Mouse (Mus musculus) stomach, postnatal 0 days (tissue): Measurements from ENCODE around the gene Gm3573. TPM values are rescaled to one million over a fixed set of nuclear protein-coding genes. Genes with fewer than 3 reads are reported as not detected.
"Not testable (repeated sequence)": the region's sequence is repeated elsewhere in the genome, so short reads cannot be mapped to it uniquely, and the experiment has no call there.

Experiments
- ATAC-seq: fragments of 200-750 bp; cut with Nextera tagmentation; 2 replicates; pipeline ENCODE4 v1.8.0; 2017; ENCODE audit not compliant: low FRiP score, low TSS enrichment
- DNase-seq: peaks from one replicate; pipeline ENCODE4 v3.0.0-alpha.2; 2016; ENCODE audit warnings: low spot score
- H3K27ac ChIP-seq: fragments of 300-500 bp; sonication (generic); replicated peaks from 2 replicates; pipeline ENCODE4 v1.5.1; 2014; ENCODE audit warnings: mild to moderate bottlenecking, control low read depth
- H3K27me3 ChIP-seq: fragments of 300-500 bp; sonication (generic); 2 replicates; pipeline ENCODE4 v1.6.1; 2014; ENCODE audit warnings: low read length; ENCODE audit not compliant: control insufficient read depth, insufficient read depth
- H3K36me3 ChIP-seq: fragments of 300-500 bp; sonication (generic); 2 replicates; pipeline ENCODE4 v1.6.1; 2014; ENCODE audit warnings: low read length, mixed read lengths; ENCODE audit not compliant: control insufficient read depth, insufficient read depth
- H3K4me1 ChIP-seq: fragments of 300-500 bp; sonication (generic); replicated peaks from 2 replicates; pipeline ENCODE4 v1.6.1; 2014; ENCODE audit warnings: antibody characterized with exemption; ENCODE audit not compliant: control insufficient read depth, insufficient read depth
- H3K4me2 ChIP-seq: fragments of 300-500 bp; sonication (generic); replicated peaks from 2 replicates; pipeline ENCODE4 v1.6.1; 2014; ENCODE audit warnings: low read depth, mild to moderate bottlenecking, control low read depth, moderate library complexity
- H3K4me3 ChIP-seq: fragments of 300-500 bp; sonication (generic); 2 replicates; pipeline ENCODE4 v1.5.1; 2014; ENCODE audit warnings: low read depth, low read length, control low read depth
- H3K9ac ChIP-seq: fragments of 300-500 bp; sonication (generic); 2 replicates; pipeline ENCODE4 v1.6.1; 2014; ENCODE audit warnings: mild to moderate bottlenecking, low read length, control low read depth, mixed read lengths
- H3K9me3 ChIP-seq: fragments of 300-500 bp; sonication (generic); 2 replicates; pipeline ENCODE4 v1.6.1; 2016; ENCODE audit warnings: low read length; ENCODE audit not compliant: control insufficient read depth
- WGBS: fragments of 180-500 bp; shearing (Covaris S2); extraction: QIAGEN DNeasy Blood & Tissue Kit; methylation state at CpG from one replicate; pipeline ENCODE4 v1.1.7; 2014; 5-methylcytosine and 5-hydroxymethylcytosine counted together
- polyA plus RNA-seq: library from polyadenylated mRNA; unstranded; fragments of >200 nt; fragmentation: Nextera tagmentation; extraction: Ambion mirVana; gene quantifications from 2 replicates; pipeline ENCODE4 v1.2.1, GENCODE M21; 2015

Gm3573 gene
- not detected in 2 replicates for polyA plus RNA-seq

- no CpG with 5 or more reads among the region's 1 CpGs for WGBS
- not testable (repeated sequence) for H3K27me3 ChIP-seq
Measured at GRCm38 (mm10) chr14:42190691-42191090, at the start of gene Gm3573. Gene Gm3573, minus strand, starts transcription at chr14:42190791.

GRCm38 (mm10) chr14:42216766-42217537 is 26.4 kb upstream of the Gm3573 start:
- H3K27ac ChIP-seq, DNase-seq, H3K4me2 ChIP-seq, H3K9ac ChIP-seq, H3K9me3 ChIP-seq, H3K4me3 ChIP-seq, H3K4me1 ChIP-seq, H3K36me3 ChIP-seq, ATAC-seq, H3K27me3 ChIP-seq: not testable (repeated sequence)
- 71% methylated on average over 8 of the region's 10 CpGs for WGBS

More at GRCm38 (mm10) chr14:42190691-42191090, at the start of gene Gm3573:
- H3K4me3 ChIP-seq, H3K36me3 ChIP-seq, H3K27ac ChIP-seq, ATAC-seq, H3K4me2 ChIP-seq, H3K9ac ChIP-seq, H3K9me3 ChIP-seq, DNase-seq, H3K4me1 ChIP-seq: not testable (repeated sequence)

DNA sequence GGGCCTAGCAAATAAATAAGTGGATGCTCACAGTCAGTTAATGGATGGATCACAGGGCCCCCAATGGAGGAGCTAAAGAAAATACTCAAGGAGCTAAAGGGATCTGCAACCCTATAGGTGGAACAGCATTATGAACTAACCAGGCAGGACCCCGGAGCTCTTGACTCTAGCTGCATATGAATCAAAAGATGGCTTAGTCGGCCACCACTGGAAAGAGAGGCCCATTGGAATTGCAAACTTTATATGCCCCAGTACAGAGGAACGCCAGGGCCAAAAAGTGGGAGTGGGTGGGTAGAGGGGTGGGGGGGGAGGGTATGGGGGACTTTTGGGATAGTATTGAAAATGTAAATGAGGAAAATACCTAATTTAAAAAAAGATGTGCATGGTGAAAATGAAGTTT is 6.7 kb downstream of the Gm3573 start:
- H3K4me2 ChIP-seq, H3K27me3 ChIP-seq, H3K9me3 ChIP-seq, H3K9ac ChIP-seq, H3K36me3 ChIP-seq, DNase-seq, H3K27ac ChIP-seq, H3K4me3 ChIP-seq, ATAC-seq, H3K4me1 ChIP-seq: not testable (repeated sequence)
- WGBS = 80% methylated on average over 3 of the region's 3 CpGs

GRCm38 (mm10) chr14:42162522-42162921 is 28.1 kb downstream of the Gm3573 start, which contains the start of gene Gm17027:
Gene Gm17027, minus strand, starts transcription at chr14:42162622.
- H3K9me3 ChIP-seq, DNase-seq, ATAC-seq, H3K9ac ChIP-seq, H3K36me3 ChIP-seq, H3K27me3 ChIP-seq, H3K4me1 ChIP-seq, H3K27ac ChIP-seq, H3K4me3 ChIP-seq, H3K4me2 ChIP-seq: not testable (repeated sequence)
- WGBS = 100% methylated on average over 1 of the region's 2 CpGs

Other genes with a start within 250 kb of the Gm3573 start
- gene 1700024B05Rik, start 246.8 kb downstream of the Gm3573 start, polyA plus RNA-seq = not detected in 2 replicates
- gene Gm6401, start 222.9 kb downstream of the Gm3573 start, polyA plus RNA-seq = not detected in 2 replicates
- not detected in 2 replicates for gene Gm3543, start 207.5 kb downstream of the Gm3573 start, polyA plus RNA-seq
- gene Gm7951, start 73.4 kb downstream of the Gm3573 start, polyA plus RNA-seq = not detected in 2 replicates
- not detected in 2 replicates for gene Gm17027, start 28.2 kb downstream of the Gm3573 start, polyA plus RNA-seq
- not detected in 2 replicates for gene Gm17026, start 69.3 kb upstream of the Gm3573 start, polyA plus RNA-seq
- not detected in 2 replicates for gene Gm9611, start 106.6 kb upstream of the Gm3573 start, polyA plus RNA-seq
- not detected in 2 replicates for gene Gm7995, start 119.4 kb upstream of the Gm3573 start, polyA plus RNA-seq
- not detected in 2 replicates for gene Gm8005, start 248.9 kb upstream of the Gm3573 start, polyA plus RNA-seq